Mouse (Mus musculus) yolk sac, embryonic 10.5 days (tissue): ENCODE results near the gene Rundc3a.

Source experiments
- DNase-seq: peaks from one replicate; pipeline ENCODE4 v3.0.0-alpha.2; 2017; ENCODE audit warnings: low spot score

Rundc3a gene

DNA sequence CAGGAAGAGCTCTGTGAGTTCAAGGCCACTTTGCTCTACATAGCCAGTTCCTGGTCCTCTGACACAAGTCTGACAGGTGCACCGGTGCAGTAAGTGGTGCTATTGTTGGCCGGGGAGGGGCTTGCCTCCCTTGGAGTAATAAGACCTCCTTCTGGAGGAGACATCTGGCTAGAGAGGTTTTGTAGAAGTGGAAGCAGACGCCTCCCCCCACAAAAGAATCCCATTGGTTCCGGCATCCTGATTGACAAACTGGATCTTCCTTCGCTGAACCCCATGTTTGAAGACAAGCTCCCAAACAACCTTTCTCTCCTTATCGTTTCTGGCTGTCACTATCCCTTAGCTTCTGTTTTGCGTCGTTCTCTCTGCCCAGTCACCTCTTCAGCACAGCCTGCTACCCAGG lies 55.1 kb downstream of the Rundc3a start:
- no peak for DNase-seq

DNA sequence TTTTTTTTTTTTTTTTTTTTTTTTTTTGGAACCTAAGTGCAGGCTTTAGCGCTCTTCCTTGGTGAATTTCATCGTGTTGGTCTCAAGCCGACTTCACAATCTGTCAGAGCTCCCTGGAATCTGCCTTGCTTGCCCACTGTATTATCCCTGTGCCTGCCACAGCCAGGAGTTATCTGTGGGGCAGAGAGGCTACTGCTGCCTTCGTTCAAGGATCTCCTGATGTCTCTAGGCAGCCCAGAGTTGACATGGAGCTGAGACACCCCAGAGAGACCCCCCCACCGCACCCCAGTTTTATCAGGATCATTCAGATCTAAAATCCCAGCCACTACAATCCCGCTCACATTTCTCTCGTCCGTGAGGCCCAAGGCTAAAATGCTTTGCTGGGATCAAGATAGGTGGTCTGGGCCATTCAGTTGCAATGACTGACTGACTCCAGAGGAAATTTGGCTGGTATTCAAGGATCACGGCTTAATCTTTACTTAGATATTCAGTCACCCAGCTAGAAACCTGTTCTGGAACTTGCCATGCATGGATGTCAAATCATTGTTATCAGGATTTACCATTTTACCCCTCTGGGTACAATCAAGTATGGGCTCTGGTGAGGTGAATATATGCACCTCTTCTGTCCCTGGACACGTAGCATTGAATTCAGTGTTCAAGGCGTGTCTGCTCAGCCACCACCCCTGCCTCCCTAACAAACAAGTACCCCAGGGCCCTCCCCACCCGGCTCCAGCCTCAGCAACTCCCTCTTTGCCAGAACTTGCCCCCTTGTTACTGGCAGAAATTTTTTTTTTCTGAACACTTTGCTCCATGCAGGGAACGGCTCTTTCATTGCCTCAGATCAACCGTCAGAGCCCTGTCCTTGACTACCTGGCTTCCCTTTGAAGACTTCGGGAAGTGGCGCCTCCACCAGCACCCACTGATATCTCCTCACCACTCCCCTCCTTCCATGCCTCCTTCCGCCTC lies 56.1 kb downstream of the Rundc3a start:
- DNase-seq: no peak
